Mouse (Mus musculus) adrenal gland (tissue): ENCODE measurements around the gene Anxa9.

ENCODE experiments used
- intact Hi-C: fragments of 180-260 bp; cut with DNase I; formaldehyde crosslinking; loops from one replicate; pipeline ENCODE4 v1.15.1; 2025

The Anxa9 gene

DNA sequence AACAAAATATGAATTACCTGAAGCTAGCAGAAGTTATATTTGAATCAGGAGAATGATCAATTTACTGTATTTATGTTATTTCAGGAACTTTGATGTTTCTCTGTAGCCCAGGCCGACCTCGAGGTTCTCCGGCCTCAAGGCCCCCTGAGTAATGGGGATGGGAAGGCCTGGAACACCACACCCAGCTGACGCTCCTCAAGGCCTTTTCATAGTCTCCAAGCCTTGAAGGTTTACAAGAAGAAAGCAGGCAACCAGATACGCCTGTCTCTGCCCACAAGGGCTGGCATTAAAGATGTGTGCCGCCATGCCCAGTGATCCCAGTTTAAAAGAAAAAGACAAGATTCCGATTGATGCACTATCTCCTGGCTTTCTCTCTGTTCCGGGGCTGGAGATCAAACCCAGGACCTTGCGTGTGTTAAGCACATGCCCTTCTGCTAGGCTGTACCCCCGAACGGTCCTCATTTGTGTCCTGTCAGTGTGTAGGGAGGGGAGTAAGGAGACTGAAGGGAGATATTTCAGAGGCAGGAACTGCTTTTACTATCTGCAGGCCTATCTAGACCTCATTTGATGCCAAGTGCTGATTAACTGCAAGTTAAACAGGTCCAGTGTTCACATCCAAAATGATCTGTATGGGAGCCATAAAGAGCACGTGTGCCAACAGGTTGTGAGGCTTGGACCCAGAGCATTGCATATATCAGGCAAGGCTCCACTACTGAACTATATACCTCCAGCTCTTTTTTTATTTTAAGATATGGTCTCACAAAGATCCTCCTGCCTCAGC, 22.3 kb downstream of the Anxa9 start:
- intact Hi-C loops = no loop called here

DNA sequence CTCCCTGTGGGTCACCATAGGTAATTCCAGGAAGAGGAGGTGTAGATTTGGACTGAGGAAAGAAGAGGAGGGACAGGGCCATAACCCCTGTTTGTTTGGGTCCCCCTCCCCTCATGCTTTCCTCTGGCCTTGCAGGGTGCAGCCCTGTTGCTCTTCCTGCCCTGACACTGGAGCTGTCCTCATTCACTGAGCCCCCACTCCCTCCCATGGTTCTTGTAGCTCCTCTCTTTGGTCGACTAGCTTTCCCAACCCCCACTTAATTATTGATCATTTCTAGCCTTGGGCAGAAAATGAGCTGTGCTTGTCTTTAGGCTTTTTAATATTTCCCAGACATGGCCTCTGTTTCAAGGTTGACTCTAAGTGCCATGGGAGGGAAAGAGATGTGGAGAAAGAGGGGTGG, 22.9 kb downstream of the Anxa9 start:
- intact Hi-C loops = no loop called here

- intact Hi-C loops = no loop called here
These were observed 23.4 kb downstream of the Anxa9 start for GRCm38 (mm10) chr3:95283589-95283941.

- intact Hi-C loops = no loop called here
These were observed 23.9 kb downstream of the Anxa9 start for GRCm38 (mm10) chr3:95282865-95283588.

DNA sequence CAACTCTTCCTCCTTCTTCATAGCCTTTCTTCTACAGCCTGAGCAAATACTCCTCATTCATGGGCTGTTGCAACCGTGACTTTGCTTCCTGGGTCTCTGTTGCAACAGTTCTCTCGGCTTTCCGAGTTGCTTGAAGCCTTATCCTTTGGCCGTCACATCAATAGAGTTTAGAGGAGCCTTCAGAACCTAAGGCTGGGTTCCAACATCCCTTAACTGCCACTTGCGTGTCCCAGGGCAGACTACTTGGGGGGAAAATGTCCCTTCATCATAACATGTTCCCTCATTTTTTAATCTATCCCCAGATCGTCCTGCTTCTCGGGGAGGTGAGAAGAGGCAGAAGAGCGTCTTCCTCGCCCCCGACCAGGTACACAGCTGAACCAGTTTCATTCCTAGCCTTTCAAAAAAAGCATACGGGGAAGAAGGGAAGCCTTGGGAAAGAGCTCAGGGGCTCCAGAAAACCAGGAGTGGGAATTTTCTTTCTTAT, 24.6 kb downstream of the Anxa9 start:
- intact Hi-C loops = no loop called here

- intact Hi-C loops = no loop called here
These were observed 25.5 kb downstream of the Anxa9 start, which contains the start of the genes Mindy1 and Prune1 for GRCm38 (mm10) chr3:95281216-95282126. Gene Mindy1 (plus strand): TSS chr3:95281345. Gene Prune1 (minus strand): TSS chr3:95282076.

DNA sequence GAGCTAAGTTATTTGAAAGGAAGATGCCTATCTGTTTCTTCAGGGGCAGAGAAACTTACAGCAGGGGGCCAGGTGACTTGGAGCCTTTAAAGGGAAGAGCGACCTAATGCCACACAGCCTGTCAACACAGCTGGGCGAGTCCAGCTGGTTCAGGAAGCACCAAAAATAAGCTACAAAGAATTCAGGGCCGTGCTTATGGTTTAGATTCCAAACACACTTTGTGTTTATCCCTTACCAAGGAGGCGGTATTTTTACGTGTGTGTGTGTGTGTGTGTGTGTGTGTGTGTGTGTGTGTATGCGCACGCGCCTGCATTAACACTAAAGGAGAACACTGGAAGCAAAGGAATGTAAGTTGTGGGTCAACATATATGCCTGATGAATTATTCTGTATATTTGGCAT, 26.2 kb downstream of the Anxa9 start:
- intact Hi-C loops = no loop called here

DNA sequence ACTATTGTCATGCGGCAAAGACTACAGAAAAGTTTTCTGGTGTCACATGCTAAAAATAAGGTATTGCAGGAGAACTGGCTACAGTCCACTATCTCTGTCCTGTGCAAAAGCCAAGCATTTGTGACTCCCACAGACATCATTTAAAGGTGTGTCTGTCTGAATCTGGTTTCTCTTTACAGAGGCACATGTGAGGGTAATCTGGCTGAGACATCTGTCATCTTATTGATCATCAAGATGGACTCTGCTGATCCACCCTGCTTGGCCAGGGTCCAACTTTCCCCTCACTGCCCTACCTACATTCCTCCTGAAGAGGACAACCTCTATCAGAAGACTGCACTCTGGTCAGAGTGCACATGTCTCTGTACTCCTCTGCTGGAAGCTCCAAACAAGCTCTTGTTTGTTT, 29.8 kb downstream of the Anxa9 start:
- intact Hi-C loops = no loop called here

GRCm38 (mm10) chr3:95276428-95276934, 30.5 kb downstream of the Anxa9 start:
- intact Hi-C loops = no loop called here

GRCm38 (mm10) chr3:95275161-95275560, 31.8 kb downstream of the Anxa9 start:
- intact Hi-C loops = no loop called here

GRCm38 (mm10) chr3:95274453-95274852, 32.5 kb downstream of the Anxa9 start:
- intact Hi-C loops = no loop called here

DNA sequence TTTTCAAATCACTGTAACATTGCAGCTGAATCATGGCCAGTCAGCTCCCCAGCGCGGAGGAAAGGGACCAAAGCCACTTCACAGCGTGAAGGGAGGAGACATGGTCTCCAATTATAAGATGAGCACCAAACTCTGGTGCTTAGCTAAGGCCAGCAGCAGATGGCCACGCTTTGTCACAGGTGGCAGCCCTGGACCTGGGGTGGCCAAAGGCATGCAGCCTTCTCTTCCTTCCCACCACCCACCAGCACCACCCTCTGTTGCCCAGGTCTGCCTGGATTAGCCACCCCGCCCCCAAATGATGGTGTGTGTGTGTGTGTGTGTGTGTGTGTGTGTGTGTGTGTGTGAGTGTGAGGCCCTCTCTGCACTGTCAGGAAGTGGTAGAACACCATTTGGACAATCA, 33.5 kb downstream of the Anxa9 start:
- intact Hi-C loops = no loop called here

GRCm38 (mm10) chr3:95270766-95271364, 36.1 kb downstream of the Anxa9 start:
- intact Hi-C loops = no loop called here

DNA sequence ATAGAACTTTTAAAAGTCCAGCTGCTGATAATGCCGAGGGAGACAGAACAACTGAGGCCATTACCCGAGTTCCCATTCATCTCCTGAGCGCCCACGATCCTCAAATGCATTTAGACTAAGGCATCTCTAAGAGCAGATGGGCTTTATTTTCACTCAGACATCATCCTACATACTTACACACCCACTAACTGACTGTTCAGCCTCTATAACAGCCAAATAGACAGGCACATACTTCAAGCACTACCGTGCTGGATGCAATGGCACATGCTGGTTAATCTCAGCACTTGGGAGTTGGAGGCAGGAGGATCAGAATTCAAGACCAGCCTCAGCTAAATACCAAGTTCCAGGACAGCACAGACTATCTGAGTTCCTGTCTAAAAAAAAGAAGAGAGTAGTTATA, 37.2 kb downstream of the Anxa9 start:
- intact Hi-C loops = loop anchor here (5.0 to 10.0 kb wide), 2 partner anchors 37 to 55 kb away; partner anchors contain the start of genes Gabpb2 and Mllt11

DNA sequence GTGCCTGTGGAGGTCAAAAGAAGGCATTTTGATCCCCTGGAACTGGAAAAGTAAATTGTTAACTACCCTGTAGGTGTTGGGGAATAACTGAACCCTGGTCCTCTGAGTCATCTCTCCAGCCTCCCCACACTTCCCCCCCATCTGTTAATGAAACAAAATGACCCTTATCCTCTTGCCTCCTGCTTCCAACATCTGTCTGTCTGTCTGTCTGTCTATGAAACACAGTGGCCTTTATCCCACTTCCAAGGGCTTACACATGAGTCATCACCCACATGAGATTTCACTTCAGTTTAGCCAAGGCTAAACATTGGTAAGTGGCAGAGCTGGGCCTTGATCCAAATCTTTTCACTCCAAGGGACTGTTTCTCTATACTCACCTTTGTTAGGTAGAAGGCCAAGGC, 39.1 kb downstream of the Anxa9 start:
- intact Hi-C loops = loop anchor here (5.0 to 10.0 kb wide), 2 partner anchors 36 to 53 kb away; partner anchors contain the start of genes Gabpb2 and Mllt11

DNA sequence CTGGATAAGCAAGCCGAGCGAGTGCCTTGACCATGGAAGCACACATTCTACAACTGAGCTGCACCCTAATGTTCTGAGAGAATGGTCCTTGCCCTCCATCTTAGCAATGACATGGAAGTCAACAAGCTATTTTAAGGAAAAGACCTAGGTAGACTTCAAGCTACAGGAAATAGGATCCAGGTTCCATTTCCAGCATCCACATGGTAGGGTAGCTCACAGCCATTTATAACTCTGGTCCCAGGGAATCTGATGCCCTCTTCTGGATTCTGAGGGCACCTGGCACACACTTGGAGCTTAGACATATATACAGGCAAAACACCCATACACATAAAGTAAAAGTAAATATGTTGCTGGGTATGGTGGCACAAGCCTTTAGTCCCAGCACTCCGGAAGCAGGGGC, 40.9 kb downstream of the Anxa9 start:
- intact Hi-C loops = loop anchor here (5.0 to 10.0 kb wide), 2 partner anchors 34 to 51 kb away; partner anchors contain the start of genes Gabpb2 and Mllt11

DNA sequence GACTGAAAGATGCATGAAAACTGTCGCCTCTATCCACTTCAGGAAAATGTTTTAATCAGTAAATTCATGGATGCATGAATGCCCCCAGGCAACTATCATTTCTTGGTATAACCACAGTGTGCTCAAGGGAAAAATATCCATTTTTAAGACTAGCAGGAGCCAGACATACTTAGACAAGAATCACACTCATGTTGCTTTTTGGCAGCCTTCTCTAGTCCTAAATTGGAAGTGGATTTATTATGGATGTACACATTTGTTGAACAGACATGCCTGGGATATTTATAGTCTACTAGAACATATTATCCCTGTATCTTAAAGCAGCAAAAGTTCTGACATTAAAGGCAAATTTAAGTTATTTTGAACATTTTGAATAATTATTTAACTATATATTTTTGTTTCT, 42.3 kb downstream of the Anxa9 start:
- intact Hi-C loops = loop anchor here (5.0 to 10.0 kb wide), 2 partner anchors 32 to 50 kb away; partner anchors contain the start of genes Gabpb2 and Mllt11

DNA sequence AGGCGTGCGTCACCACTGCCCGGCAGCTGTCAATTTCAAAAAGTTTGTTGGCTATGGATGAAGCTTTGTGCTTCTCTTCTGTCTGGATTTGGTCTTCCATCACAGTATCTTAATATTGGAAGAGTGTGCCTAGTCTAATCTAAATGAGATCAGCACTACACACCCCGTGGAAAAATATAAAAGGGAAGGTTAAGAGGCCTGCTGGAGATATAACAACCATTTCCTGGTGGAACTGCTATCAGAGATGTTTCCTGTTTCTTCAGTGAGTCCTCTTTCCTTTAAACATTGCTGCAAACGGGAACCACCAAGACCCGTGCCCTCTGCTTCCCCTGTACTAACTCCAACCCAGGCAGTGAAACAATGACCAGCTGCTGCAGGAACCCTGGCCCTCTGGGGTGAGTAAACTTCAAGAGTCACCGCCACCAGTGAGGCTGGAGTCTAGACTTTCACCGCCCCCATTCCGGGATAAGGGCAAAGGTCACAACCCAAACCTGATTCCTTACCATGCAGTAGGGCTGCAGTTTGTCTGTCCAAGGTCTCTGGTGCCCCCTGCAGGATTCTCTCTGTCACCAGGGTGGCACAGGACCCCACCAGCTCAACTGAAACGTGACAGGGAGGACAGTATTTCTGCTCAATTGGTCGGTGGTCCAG, 43.8 kb downstream of the Anxa9 start:
- intact Hi-C loops = loop anchor here (10.0 kb wide), 1 partner anchor 48 kb away; the partner anchor contains the start of gene Gabpb2

- intact Hi-C loops = loop anchor here (10.0 kb wide), 1 partner anchor 47 kb away; the partner anchor contains the start of gene Gabpb2
These were observed 45.0 kb downstream of the Anxa9 start for GRCm38 (mm10) chr3:95261975-95262374.

DNA sequence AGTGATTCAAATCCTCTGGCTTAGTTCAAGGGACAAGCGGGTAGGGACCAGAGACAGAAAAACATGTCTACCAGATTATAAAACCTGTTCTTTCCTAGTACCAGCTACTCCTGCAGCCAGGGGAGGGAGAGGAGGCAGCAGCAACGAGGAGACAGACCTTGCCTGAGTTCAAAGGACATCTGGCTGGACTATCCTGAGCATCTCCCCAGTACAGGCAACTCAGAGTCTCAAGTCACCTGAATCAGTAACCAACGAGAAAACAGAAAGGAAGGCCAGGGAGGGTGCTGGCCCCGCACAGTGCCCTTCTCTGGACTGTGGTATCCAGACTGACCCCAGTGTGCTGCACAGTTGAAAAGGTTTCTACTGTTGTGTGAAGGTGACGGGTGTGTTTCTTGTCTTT, 50.0 kb downstream of the Anxa9 start:
- intact Hi-C loops = no loop called here
